Mouse (Mus musculus): ENCODE measurements at regions not wholly inside any gene's neighbourhood (a gene's known extent, or its start where the extent isn't known, plus 50 kb on each side); places are given as distances from the start of the nearest gene placed in this dataset.

DNA sequence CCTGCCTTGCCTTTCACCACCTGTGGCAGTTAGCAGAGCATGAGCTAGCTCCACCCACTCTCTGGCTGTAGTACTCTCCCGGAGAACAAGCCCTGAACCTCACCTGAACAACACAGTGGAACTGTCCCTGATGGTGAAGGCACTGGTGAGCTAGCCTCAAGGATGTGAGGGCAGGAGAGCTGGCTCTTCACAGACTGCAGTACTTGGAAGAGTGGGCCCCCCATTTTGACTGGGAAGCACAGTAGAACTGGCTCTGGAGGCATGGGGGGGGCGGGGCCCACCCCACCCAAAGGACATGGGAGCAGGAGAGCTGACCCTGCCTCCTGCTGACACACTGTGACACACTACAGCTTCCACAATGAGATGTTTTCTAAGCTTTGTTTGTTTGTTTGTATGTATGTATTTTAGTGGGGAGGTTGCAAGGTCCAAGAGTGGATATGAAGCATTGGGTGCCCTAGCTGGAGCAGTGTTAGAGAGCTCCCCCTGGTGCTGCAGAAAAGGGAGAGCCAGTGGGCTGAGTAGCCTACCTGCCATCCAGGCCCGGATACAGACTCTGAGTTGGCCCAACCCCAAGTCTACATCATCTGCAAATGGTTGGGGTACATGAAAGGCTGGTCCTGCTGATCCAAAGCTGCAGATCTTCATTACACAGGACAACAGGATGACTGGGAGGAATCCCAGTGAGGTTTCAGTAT, 86.4 kb upstream of the Galnt15 start:
- ATAC-seq (ENCODE audit: poor library complexity, severe bottlenecking), result no peak

- ATAC-seq (ENCODE audit: poor library complexity, severe bottlenecking), result no peak
Measured at GRCm38 (mm10) chr14:31944682-31945081, 84.1 kb upstream of the Galnt15 start.

DNA sequence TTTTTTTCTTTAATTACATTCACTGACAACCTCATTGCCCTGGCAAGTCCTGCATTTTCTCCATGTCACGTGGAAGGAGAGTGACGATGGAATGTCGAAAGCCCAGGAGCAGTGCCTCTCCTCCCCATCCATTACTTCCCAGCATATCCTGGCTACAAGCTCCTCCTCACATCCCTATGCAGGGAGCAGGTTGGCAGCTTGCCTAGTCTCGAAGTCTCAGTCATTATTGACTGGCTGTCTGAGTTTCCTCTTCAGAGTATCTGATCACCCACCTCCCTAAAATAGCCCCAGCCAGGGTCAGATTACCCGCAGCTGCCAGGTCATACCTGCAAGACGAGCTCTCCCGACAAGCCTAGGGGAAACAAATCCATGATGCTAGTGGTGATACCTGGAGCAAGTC, 83.7 kb upstream of the Galnt15 start:
- ATAC-seq (ENCODE audit: poor library complexity, severe bottlenecking), result no peak

DNA sequence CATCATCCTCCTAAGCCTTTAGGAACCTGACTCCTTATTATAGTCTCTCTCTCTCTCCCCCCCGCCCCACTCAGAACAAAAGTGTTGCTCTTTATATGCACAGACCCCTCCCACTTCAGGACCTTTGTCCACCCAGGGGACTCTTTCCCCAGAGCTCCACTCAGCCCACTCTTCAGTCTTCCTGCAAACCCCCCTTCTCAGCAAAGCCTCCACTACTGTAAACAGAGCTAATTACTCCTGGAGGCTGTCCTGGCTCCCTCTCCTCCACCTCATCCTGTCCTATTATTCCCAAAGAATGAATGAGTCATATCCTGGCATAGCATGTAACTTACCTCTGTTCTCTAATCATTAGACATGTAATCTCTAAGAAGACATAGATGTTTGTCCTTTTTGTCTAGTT, 82.8 kb upstream of the Galnt15 start:
- ATAC-seq (ENCODE audit: poor library complexity, severe bottlenecking), result no peak

- ATAC-seq (ENCODE audit: poor library complexity, severe bottlenecking), result no peak
Measured at GRCm38 (mm10) chr14:31947246-31947645, 81.5 kb upstream of the Galnt15 start.

GRCm38 (mm10) chr14:31951894-31952293, 76.9 kb upstream of the Galnt15 start:
- ATAC-seq (ENCODE audit: poor library complexity, severe bottlenecking), result no peak

DNA sequence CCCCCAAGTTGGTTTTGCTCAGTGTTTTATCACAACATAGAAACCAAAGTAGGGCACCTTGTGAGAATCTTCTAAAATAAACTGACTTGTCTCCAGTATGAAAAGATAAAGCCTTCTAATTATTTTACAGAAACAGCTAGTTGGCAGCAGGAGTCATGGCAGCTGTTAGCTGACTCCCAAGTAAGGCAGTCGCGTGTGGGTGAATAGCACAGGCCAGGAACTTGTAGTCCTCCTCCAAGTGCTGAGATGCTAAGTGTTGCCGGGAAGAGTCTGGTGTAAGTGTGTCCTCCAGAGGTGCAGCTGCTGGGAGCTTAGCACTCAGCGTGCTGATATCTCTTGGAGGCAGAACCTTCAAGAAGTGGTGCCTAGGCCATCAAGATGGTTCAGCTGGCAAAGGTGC, 75.0 kb upstream of the Galnt15 start:
- ATAC-seq (ENCODE audit: poor library complexity, severe bottlenecking), result no peak

DNA sequence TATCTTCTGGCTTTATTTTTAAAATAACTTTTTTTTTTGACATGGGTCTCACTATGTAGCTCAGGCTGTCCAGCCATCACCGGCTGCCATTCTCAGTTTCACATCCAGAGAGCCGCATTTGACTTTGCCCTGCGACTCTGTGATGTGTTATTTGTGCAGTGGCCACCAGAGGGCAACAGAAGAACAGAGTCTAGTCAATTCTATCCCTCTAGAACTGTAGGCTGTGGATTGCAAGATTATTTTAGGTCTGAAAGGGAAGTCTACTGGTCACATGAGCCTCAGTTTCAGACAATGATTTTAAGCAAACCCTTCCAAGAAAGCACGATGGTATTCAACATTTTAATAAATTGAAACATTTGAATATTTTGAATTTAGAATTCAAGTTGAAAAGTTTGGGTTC, 73.8 kb upstream of the Galnt15 start:
- ATAC-seq (ENCODE audit: poor library complexity, severe bottlenecking), result peak; percentile 87

GRCm38 (mm10) chr14:31957211-31957638, 71.6 kb upstream of the Galnt15 start:
- ATAC-seq (ENCODE audit: poor library complexity, severe bottlenecking), result no peak

- no peak for ATAC-seq (ENCODE audit: poor library complexity, severe bottlenecking)
Measured at GRCm38 (mm10) chr14:31960201-31960854, 68.5 kb upstream of the Galnt15 start.

GRCm38 (mm10) chr14:31961442-31961841, 67.3 kb upstream of the Galnt15 start:
- no peak for ATAC-seq (ENCODE audit: poor library complexity, severe bottlenecking)

DNA sequence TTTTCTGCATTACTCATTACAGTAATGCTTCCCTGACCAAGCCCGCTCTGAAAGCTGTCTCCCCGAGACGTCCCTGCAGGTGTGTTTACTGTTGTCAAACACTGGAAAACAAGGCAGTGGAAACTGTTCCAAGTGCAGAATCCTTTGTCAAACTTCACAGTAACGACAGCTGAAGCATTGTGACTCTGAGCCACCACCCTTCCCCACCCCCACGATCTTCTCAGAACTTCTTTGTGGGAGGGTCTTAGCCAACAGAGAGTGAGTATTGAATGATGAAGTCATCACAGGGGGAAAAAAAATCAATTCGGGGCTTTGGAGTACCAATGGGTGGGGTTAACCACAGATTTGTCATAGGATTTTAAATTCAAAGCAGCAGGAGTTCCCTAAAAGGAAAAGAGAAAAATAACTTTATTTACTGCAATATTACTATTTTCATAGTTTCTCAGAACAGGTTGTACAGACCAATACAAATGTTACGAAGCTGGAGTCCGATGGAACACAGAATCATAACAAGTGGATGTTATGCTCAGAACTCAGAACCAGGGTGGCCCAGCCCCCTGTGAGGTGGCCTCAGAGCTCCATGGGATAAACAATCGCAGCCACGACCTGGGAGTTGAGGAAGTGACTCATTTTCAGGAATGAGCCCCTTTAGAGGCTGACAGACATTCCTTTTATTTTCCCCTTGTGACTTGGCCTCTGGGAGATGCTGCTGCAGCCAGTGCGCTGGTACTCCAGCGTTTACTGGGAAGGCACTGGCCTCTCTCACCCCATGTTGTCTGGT, 65.5 kb upstream of the Galnt15 start:
- ATAC-seq (ENCODE audit: poor library complexity, severe bottlenecking), result no peak

GRCm38 (mm10) chr14:31964076-31964475, 64.7 kb upstream of the Galnt15 start:
- ATAC-seq (ENCODE audit: poor library complexity, severe bottlenecking), result no peak

- ATAC-seq (ENCODE audit: poor library complexity, severe bottlenecking), result no peak
Measured at GRCm38 (mm10) chr14:31964831-31965230, 64.0 kb upstream of the Galnt15 start.

DNA sequence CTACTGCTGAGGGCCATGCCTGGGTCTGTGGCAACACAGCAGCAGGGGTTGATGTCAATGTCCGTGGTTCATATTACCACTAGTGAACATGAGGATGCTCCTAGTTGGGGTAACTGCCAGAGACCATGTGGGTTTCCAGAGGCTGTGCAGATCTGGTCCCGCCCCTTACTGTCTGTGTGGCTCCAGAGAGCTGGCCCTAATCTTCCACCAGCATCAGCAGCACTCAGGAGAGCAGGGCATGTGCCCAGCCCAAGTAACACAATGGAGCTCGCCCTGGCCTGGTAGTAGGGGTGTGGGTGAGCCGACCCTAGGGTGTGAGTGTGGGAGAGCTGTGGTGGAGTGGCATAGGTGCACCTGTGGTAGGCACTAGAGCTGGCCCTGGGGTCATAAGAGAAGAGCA, 59.3 kb upstream of the Galnt15 start:
- ATAC-seq (ENCODE audit: poor library complexity, severe bottlenecking), result no peak

GRCm38 (mm10) chr14:31970245-31970830, 58.5 kb upstream of the Galnt15 start:
- ATAC-seq (ENCODE audit: poor library complexity, severe bottlenecking), result no peak

GRCm38 (mm10) chr14:31970851-31971250, 57.9 kb upstream of the Galnt15 start:
- no peak for ATAC-seq (ENCODE audit: poor library complexity, severe bottlenecking)

- no peak for ATAC-seq (ENCODE audit: poor library complexity, severe bottlenecking)
Measured at GRCm38 (mm10) chr14:31973702-31974101, 55.1 kb upstream of the Galnt15 start.

- ATAC-seq (ENCODE audit: poor library complexity, severe bottlenecking), result no peak
Measured at GRCm38 (mm10) chr14:31978196-31978595, 50.6 kb upstream of the Galnt15 start.

- ATAC-seq (ENCODE audit: poor library complexity, severe bottlenecking), result no peak
Measured at GRCm38 (mm10) chr14:31978690-31979089, 50.1 kb upstream of the Galnt15 start.

Data from megakaryocyte, adult 5-6 weeks (primary cell).